Mouse (Mus musculus): ENCODE data around the gene Harbi1.

The Harbi1 gene

GRCm38 (mm10) chr2:91710272-91711234, at the start of gene Harbi1, which contains the start of gene Atg13:
Harbi1 (plus strand) TSS chr2:91710852.
Atg13 (minus strand) TSS chr2:91710576.
- in situ Hi-C loops (cut with MboI, MseI), result no loop called here

- in situ Hi-C loops (cut with MboI, MseI), result no loop called here
Observed at GRCm38 (mm10) chr2:91660981-91661380, 49.7 kb upstream of the Harbi1 start.

GRCm38 (mm10) chr2:91664780-91665179, 45.9 kb upstream of the Harbi1 start:
- in situ Hi-C loops (cut with MboI, MseI), result no loop called here

GRCm38 (mm10) chr2:91666386-91666910, 44.2 kb upstream of the Harbi1 start:
- in situ Hi-C loops (cut with MboI, MseI), result no loop called here

GRCm38 (mm10) chr2:91667747-91668146, 42.9 kb upstream of the Harbi1 start:
- in situ Hi-C loops (cut with MboI, MseI), result no loop called here

- in situ Hi-C loops (cut with MboI, MseI), result no loop called here
Observed at GRCm38 (mm10) chr2:91669326-91669725, 41.3 kb upstream of the Harbi1 start.

- in situ Hi-C loops (cut with MboI, MseI), result no loop called here
Observed at GRCm38 (mm10) chr2:91670038-91670437, 40.6 kb upstream of the Harbi1 start.

- in situ Hi-C loops (cut with MboI, MseI), result no loop called here
Observed at GRCm38 (mm10) chr2:91673587-91673986, 37.1 kb upstream of the Harbi1 start.

- in situ Hi-C loops (cut with MboI, MseI), result no loop called here
Observed at GRCm38 (mm10) chr2:91674895-91675294, 35.8 kb upstream of the Harbi1 start.

GRCm38 (mm10) chr2:91676420-91676819, 34.2 kb upstream of the Harbi1 start:
- in situ Hi-C loops (cut with MboI, MseI), result no loop called here

GRCm38 (mm10) chr2:91676961-91677360, 33.7 kb upstream of the Harbi1 start:
- in situ Hi-C loops (cut with MboI, MseI), result no loop called here

GRCm38 (mm10) chr2:91682850-91683249, 27.8 kb upstream of the Harbi1 start:
- in situ Hi-C loops (cut with MboI, MseI), result no loop called here

- in situ Hi-C loops (cut with MboI, MseI), result no loop called here
Observed at GRCm38 (mm10) chr2:91683919-91684318, 26.7 kb upstream of the Harbi1 start.

GRCm38 (mm10) chr2:91689452-91689851, 21.2 kb upstream of the Harbi1 start:
- in situ Hi-C loops (cut with MboI, MseI), result no loop called here

- in situ Hi-C loops (cut with MboI, MseI), result no loop called here
Observed at GRCm38 (mm10) chr2:91695436-91696224, 15.0 kb upstream of the Harbi1 start.

GRCm38 (mm10) chr2:91696225-91696590, 14.4 kb upstream of the Harbi1 start:
- in situ Hi-C loops (cut with MboI, MseI), result no loop called here

GRCm38 (mm10) chr2:91699225-91699624, 11.4 kb upstream of the Harbi1 start:
- in situ Hi-C loops (cut with MboI, MseI), result no loop called here

- in situ Hi-C loops (cut with MboI, MseI), result no loop called here
Observed at GRCm38 (mm10) chr2:91701366-91701765, 9.3 kb upstream of the Harbi1 start.

GRCm38 (mm10) chr2:91705736-91706135, 4.9 kb upstream of the Harbi1 start:
- in situ Hi-C loops (cut with MboI, MseI), result no loop called here

- in situ Hi-C loops (cut with MboI, MseI), result no loop called here
Observed at GRCm38 (mm10) chr2:91706456-91706855, 4.2 kb upstream of the Harbi1 start.

GRCm38 (mm10) chr2:91708361-91708760, 2.3 kb upstream of the Harbi1 start:
- in situ Hi-C loops (cut with MboI, MseI), result no loop called here

- in situ Hi-C loops (cut with MboI, MseI), result no loop called here
Observed at GRCm38 (mm10) chr2:91711256-91711925, 739 bp downstream of the Harbi1 start.
